Mouse (Mus musculus): Measurements from ENCODE around the gene Syt6. TPM values are rescaled to one million over a fixed set of nuclear protein-coding genes. Genes with fewer than 3 reads are reported as not detected.

The Syt6 gene
- total RNA-seq, 1 experiment from 2014 or later: not detected

- DNase-seq: no peak
Measured at GRCm38 (mm10) chr3:103648486-103648885, 73.5 kb downstream of the Syt6 start.

GRCm38 (mm10) chr3:103649716-103650115 lies 74.7 kb downstream of the Syt6 start:
- DNase-seq: no peak

- no peak for DNase-seq
Measured at GRCm38 (mm10) chr3:103650406-103650805, 75.4 kb downstream of the Syt6 start.

- DNase-seq: no peak
Measured at GRCm38 (mm10) chr3:103660012-103660411, 85.0 kb downstream of the Syt6 start.

- DNase-seq: no peak
Measured at GRCm38 (mm10) chr3:103661714-103662113, 86.7 kb downstream of the Syt6 start.

GRCm38 (mm10) chr3:103663385-103663784 lies 88.4 kb downstream of the Syt6 start:
- no peak for DNase-seq

GRCm38 (mm10) chr3:103672113-103672512 lies 97.1 kb downstream of the Syt6 start:
- DNase-seq: no peak

- no peak for DNase-seq
Measured at GRCm38 (mm10) chr3:103672716-103673115, 97.7 kb downstream of the Syt6 start.

GRCm38 (mm10) chr3:103678811-103679210 lies 103.8 kb downstream of the Syt6 start:
- DNase-seq: no peak

- DNase-seq: peak; percentile 42
Measured at GRCm38 (mm10) chr3:103682473-103682872, 107.4 kb downstream of the Syt6 start.

- DNase-seq: peak; percentile 18
Measured at GRCm38 (mm10) chr3:103683234-103683965, 108.4 kb downstream of the Syt6 start.

- DNase-seq: no peak
Measured at GRCm38 (mm10) chr3:103683966-103684319, 108.9 kb downstream of the Syt6 start.

- DNase-seq: no peak
Measured at GRCm38 (mm10) chr3:103689043-103689442, 114.0 kb downstream of the Syt6 start.

GRCm38 (mm10) chr3:103690506-103690905 lies 115.5 kb downstream of the Syt6 start:
- no peak for DNase-seq

Small RNA genes within 50 kb of the gene (microRNA-seq; reads per million reads assigned to microRNA genes)
- gene Gm25325: 0 reads per million in 2 experiments

Other genes starting within 250 kb of the Syt6 start
- gene Atg4a-ps, start 70.8 kb downstream of the Syt6 start, total RNA-seq (2021): 2.1 and 2.6 TPM in 2 replicates
- 6.9 and 9.0 TPM in 2 replicates for gene Olfml3, start 162.8 kb downstream of the Syt6 start, total RNA-seq (2021)
- not detected in 2 replicates for gene Gm10964, start 164.1 kb downstream of the Syt6 start, total RNA-seq (2021)
- gene Hipk1, start 216.3 kb downstream of the Syt6 start, total RNA-seq (2021): 135 and 139 TPM in 2 replicates
- gene Dclre1b, start 234.2 kb downstream of the Syt6 start, total RNA-seq (2021): 11.3 and 13.4 TPM in 2 replicates
- 19.6 and 23.5 TPM in 2 replicates for gene Ap4b1, start 234.3 kb downstream of the Syt6 start, total RNA-seq (2021)
- gene Gm43064, start 234.3 kb downstream of the Syt6 start, total RNA-seq (2021): 0.21 TPM in 1 of 2 replicates, not detected in the other

Measured in adrenal gland, postnatal 25 days (tissue).